Mouse (Mus musculus) mouse trophoblast stem cell (cell line): ENCODE data around the gene Grem2.

ENCODE experiments used
- in situ Hi-C, 2 experiments: fragments of 300-500 bp; cut with MseI, MboI; formaldehyde crosslinking; loops; 2 replicates in 1 of 2; 3 replicates in 1 of 2; pipeline ENCODE4 v1.15.1; 2025

Grem2 gene

DNA sequence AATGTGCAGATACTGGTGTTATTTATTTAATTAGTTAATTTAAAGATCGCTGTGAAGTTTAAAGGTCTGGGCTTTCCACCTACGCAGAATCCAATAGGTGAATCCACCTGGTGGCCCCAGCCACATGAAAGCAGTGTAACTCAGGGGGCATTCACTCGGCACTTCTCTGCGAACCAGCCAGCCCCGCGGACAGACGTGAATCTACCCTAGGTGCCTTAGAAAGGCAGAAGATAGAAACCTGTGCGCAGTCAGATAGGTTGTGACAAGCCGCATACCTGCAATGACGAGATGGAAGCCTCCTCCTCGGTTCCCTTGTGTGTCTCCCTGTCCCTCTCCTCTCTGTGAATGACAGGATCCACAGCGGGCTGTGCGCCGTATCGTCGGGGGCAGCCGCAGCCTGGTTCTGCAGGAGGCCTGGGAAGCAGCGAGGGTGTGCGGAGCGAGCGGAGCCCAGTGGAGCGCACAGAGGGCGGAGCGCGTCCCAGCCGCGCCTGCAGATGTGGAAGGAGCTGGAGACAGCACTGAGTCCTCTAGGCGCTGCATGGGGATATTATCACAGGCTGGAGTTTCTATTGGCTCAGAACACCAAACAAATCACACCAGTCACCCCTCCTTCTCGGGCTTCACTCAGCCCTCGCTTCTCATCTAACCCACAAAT lies at the start of gene Grem2:
Gene Grem2 (minus strand): TSS at position 522 of the 658 bp plus-strand sequence.
- in situ Hi-C loops: no loop called here

- in situ Hi-C loops: no loop called here
Measured at GRCm38 (mm10) chr1:174959837-174960236, 38.2 kb upstream of the Grem2 start.

DNA sequence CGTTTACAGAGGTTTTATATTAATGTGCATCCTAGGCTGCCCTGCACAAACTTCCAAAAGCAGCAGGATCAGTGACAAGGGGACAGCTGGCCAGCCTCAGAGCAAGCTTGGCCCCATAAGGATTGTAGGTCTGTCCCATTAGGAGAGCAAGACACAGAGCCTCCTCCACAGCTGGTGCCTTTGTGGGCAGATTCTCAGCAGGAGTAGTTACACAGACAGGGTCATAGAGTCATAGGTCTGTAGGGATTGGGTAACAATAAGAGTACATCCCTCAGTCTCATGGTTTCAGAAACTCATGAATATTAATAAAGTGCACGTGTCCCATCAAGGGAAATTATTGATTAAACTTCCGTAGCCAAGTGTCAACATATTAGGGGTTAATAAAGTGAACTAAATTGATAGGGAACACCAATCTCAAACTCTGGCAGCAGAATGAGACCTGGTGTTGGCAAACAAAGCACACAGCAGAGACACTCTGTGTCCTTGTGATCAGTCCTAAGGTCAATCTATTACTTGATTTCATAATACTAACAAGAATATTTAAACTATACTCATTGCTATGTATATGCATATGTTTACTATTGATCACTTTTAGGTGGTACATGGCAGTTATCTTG lies 9.5 kb upstream of the Grem2 start:
- in situ Hi-C loops: no loop called here

DNA sequence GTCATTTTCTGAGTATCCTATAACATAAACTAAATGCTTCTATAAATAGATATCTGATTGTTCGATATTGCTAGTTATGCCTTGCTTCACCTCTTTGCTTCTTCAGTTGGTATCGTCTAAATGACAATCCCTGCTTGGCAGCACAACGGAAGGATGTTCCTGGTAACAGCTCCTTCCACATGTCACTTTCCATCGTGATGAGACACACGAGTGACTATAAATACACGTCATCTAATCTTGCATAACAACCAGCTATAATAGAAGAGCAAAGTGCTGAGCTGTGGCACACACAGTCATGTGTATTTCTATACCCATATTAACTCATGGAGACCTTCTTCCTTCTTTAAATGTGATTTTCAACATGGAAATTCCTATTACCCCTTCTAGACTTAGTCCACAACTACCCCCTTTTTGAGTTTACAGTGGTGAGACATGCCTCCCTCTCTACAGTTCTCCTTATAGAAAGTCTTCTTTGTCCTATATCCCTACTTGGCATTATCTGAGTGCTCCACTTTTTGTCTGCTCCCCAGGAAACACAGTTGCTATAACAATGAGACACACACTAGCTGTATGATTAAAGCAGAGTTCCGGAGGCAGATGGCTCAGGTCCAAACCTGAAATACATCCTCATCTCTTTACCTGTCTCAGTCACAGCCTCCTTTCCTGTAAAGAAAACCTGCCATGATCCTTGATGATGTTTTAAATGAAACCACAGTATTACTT lies 8.0 kb upstream of the Grem2 start:
- in situ Hi-C loops: no loop called here

DNA sequence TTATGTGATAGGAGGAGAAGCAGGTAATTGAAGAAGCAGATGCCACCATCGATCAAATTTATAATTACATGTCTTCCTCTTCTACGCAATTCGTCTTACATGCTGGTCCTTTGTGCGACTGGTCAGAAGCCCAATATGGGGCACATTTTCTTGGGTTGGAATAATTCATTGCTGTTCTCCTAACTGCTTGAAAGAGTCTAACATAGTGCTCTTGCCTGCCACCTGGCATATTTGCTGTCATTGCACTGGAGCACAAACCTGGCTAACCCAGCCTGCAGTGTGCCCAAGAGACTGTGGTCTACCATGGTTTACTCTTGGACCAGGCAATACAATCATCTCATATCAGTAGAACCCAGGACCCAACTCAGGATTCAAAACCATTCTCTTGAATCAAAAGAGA lies 2.7 kb downstream of the Grem2 start:
- in situ Hi-C loops: no loop called here

GRCm38 (mm10) chr1:174918236-174918870 lies 3.3 kb downstream of the Grem2 start:
- in situ Hi-C loops: no loop called here

DNA sequence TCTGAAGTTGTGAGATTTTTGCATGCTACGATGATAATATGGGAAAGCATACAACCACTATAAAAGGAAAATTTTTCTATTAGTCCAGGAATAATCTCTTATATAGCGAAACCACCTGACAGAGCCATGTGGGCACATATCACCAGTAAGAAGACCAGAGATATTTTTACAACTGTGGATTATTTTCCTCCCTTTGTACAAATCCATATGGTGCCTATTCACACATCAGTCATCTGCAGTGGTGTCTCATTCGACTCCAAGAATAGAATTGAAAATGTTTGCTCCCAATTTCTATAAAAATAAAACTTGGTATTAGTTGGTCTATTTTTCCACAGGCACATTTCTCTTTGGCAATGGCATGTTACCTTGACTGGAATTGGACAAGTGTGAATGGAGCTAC lies 11.8 kb downstream of the Grem2 start:
- in situ Hi-C loops: no loop called here

DNA sequence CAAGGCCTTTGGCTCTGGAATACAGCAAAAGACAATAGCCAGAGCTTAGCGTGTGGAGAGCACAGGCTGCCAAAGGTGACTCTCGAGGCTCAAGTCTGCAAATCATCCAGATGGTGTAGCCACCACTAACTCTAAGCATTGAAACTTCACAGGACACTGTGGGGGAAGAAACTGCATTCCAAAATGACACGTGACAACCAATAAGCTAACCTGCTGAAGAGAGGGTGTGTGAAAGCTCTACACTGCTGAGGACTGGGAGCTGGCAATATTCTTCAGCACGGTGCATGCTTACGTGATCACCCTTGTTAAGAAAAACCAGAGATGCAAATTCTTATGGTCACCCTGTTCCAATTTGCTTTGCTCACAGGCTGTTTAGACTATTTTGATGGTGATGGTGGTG lies 13.4 kb downstream of the Grem2 start:
- in situ Hi-C loops: no loop called here

DNA sequence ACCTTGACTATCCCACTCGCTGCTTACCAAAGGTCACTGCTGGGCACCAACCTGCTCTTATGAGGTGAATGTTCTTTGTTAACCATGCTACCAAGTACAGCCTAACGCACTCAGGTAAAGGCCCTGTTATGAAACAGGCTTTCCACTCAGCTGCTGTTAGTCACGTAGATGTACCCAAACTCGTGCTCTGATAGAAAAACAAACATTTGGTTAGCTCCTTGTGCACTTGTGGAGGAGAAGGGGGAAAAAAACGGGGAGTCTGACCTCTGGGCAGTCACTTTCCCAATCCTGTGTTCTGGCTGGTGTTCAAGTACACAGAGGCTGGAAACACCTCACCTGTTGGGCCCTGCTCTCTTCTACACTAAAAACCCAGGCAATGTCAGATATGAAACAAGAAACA lies 14.0 kb downstream of the Grem2 start:
- in situ Hi-C loops: no loop called here

GRCm38 (mm10) chr1:174902755-174903154 lies 18.9 kb downstream of the Grem2 start:
- in situ Hi-C loops: no loop called here

DNA sequence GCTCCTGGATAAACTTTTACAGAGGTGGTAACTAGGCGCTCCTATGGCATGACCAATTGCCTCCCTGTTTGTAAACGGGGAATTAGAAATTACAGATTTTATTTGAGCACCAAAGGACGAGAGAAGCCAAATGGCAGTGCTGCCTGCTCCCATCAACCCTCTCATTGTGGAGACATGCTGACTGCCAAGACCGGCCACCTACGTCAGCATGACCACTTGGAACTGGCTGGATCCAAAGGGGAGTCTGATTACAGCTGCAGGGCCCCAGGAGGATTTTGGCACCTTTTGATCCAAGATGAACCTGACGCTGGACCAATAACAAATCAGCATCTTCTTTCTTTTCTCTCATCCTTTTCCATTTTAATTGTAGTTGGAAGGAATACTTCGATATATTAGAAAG lies 29.1 kb downstream of the Grem2 start:
- in situ Hi-C loops: no loop called here

DNA sequence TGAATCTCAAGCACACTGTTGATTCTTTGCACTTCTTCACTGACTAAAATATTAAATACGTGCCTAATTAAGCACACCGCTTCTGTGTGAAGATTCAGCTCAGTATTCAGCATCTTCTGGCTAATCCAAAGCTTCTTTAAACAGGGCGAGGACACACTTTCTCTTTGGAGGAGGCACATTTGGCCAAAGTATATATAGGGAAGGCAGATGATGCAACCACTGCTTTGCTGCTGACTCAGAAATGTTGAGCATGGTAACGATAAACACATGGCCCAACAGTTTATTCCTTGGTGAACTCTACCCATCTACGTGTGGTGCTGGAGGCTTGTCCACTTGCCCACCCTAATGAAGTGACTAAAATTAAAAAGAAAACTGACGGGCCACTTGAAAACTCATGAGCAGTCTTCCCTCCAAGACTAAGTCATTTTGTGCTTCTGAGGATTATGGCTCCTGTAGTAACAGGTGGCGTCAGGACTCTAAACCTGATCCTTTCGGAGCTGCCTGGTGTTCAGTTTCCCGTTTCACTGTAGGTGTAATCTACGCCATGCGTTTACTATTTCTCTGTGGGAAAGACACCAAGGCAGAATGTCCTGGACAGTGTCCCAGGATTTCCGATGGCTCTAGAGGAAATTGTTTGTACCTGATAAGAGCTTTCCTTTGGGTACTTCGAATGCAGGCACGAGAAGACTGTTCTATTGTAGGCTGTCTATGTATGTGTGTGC lies 32.8 kb downstream of the Grem2 start:
- in situ Hi-C loops: no loop called here

- in situ Hi-C loops: no loop called here
Measured at GRCm38 (mm10) chr1:174888073-174888472, 33.5 kb downstream of the Grem2 start.

GRCm38 (mm10) chr1:174882496-174882895 lies 39.1 kb downstream of the Grem2 start:
- in situ Hi-C loops: no loop called here

GRCm38 (mm10) chr1:174875173-174875572 lies 46.4 kb downstream of the Grem2 start:
- in situ Hi-C loops: no loop called here

DNA sequence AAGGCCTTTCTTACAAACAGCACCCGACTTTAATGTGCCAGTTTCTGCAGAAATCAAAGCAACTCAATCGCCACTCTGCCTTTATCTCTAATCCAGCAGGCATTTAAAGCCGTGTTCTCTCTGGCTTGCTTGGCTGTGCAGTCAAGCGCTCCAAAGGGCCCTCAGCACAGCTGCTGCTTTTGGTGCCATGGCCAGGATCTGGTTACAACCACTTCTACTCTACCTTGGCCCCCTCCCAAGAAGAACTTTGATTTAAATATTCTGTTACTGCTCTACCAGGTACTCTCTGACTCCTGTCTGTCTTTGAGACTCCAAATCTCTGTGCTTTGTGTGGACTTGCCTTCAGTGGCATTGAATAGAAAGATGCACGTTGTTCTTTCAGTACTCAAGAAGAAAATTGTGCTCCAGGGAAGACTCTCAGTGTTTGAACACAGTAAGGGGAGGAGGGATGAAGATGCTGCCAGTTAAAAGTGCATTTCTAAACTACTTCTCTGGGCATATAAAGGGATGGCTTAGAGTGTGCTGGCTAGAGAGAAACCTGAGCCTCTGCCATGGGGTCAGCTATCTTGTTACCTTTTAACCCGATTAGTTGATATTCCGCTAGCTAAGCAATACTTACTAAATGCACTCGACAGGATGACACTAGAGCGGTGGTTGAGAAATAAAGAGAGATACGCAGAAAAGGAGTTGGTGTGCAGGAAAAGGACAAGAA lies 61.1 kb downstream of the Grem2 start:
- in situ Hi-C loops: no loop called here

- in situ Hi-C loops: no loop called here
Measured at GRCm38 (mm10) chr1:174856188-174856587, 65.4 kb downstream of the Grem2 start.

GRCm38 (mm10) chr1:174844786-174845185 lies 76.8 kb downstream of the Grem2 start:
- in situ Hi-C loops: no loop called here

- in situ Hi-C loops: no loop called here
Measured at GRCm38 (mm10) chr1:174836861-174837260, 84.8 kb downstream of the Grem2 start.

GRCm38 (mm10) chr1:174826562-174826961 lies 95.1 kb downstream of the Grem2 start:
- in situ Hi-C loops: no loop called here

DNA sequence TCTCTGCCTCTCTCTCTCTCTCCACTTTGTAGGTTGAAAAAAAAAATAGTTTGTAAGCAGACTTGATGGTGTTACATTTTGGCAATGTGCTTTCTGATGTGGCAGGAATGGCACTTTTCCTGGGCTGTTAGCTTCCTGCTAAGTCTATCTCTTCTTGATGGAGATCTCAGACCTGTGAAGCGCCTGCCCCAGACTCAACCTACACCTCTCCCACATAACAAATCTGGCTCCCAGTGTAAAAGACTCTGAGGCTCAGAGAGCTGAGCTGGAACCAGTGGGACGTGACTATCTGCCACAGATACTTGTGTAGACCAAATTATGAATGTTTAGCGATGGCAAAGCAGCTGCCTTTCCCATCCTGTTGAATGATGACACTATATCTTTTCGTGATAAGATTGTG lies 109.8 kb downstream of the Grem2 start:
- in situ Hi-C loops: no loop called here
